Mouse (Mus musculus): ENCODE data around the gene Rin3.

DNA sequence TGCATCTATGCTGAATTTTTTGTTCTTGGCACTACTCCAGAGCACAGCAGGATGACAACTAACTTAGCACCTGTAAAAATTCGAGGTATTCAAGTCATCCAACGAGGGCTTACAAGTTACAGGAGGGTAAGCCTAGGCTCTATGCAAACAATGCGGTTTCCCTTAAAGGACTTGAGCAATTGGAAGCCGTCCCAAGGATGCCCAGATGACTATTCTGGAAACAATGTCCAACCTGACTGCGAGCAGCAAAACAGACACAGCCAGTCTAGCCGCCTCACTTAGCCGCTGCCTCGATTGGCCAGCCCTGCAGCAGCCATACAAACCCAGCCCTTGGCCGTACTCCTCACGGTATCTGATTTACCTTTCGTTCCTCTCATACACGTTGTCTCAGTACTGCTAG, 149.4 kb downstream of the Rin3 start:
- TF ChIP-seq EP300 (IDR thresholded peaks at IDR 0.05; ENCODE audit: low read depth) (no peak), CTCF (IDR thresholded peaks at IDR 0.05; ENCODE audit: low read depth) (no peak)
